ENCODE assay signal across 8 mouse cellular contexts in the genomic region with DNA sequence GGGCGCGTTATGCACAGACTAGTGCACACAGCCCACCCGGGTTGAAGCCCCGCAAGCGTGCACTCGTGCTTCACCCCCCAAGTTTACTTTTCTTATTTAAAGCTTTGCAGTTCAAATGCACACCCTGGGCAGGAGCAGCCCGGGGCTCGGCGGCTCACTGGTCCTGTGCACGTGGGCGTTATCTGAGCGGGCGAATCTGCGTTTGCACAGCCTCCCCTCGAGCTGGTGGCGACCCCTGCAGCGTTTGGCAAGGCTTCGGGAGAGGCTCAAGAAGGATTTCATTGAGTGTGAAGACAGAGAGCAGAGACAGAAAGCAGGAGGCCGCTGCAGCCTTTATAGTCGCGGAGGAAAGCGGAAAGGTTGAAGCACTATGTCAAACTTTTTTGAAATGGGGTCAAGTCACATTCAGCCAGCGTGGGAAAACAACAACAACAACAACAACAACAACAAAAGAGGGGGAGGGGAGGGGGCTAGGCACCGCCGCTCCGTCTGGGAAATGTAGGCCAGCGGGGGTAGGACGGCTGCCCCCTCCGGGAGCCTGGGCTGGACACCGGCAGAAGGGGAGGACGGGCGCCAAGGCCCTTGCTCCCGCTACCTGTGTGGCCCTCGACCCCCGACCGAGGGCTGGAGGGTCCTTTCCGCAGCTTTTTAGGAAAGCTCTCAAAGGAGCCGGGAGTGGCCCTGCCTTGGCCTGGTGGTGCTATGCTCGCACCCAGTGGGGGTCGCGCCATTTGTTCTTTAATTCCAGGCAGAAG.
DNase-seq lines count a peak whose midpoint lies in the region; ATAC-seq and TF ChIP-seq lines count a peak whose summit lies in the region.

No protein-coding gene starts in this region.

- in situ Hi-C loops in Patski (cut with MboI; ENCODE audit: low pct_unique_long_range_greater_than_20kb) = no loop called here

- POLR2A ChIA-PET in Patski (lab: Charles Lee) = no interaction called here

- H3K27me3 ChIP-seq in ES-Bruce4 (ENCODE audit: control insufficient read depth, insufficient read depth, low read length, poor library complexity, severe bottlenecking) (peaks cover 17% of the 10 kb centered on the region), Patski (peaks cover 12% of the 10 kb centered on the region)
- peaks cover 50% of the 10 kb centered on the region for H3K27me3 ChIP-seq in forebrain, embryonic 10.5 days (ENCODE audit: poor library complexity, severe bottlenecking)
- H3K27me3 ChIP-seq in intestine, embryonic 15.5 days (replicated peaks) = peaks cover 25% of the 10 kb centered on the region
- H3K27me3 ChIP-seq in liver, embryonic 15.5 days = peaks cover 42% of the 10 kb centered on the region
- peaks cover 25% of the 10 kb centered on the region for H3K27me3 ChIP-seq in stomach, embryonic 16.5 days (ENCODE audit: control insufficient read depth, insufficient read depth, low read length)

- peak overlapping the region; percentile 71 for H3K4me3 ChIP-seq in ES-Bruce4 (ENCODE audit: low read depth, low read length)
- peak overlapping the region; percentile 55 for H3K4me3 ChIP-seq in forebrain, embryonic 10.5 days
- H3K4me3 ChIP-seq in intestine, embryonic 15.5 days (replicated peaks) = peak overlapping the region; percentile 55
- peak overlapping the region; percentile 49 for H3K4me3 ChIP-seq in liver, embryonic 15.5 days (replicated peaks)
- peak overlapping the region; percentile 65 for H3K4me3 ChIP-seq in stomach, embryonic 16.5 days (replicated peaks; ENCODE audit: low read length)

- no peak for TF ChIP-seq EP300 in ES-Bruce4 (IDR thresholded peaks at IDR 0.05; ENCODE audit: insufficient read depth, low read depth, low read length)

- H3K27ac ChIP-seq in ES-Bruce4 (ENCODE audit: insufficient read depth, low read length) = no peak overlapping the region
- no peak overlapping the region for H3K27ac ChIP-seq in forebrain, embryonic 10.5 days
- H3K27ac ChIP-seq in intestine, embryonic 15.5 days = no peak overlapping the region
- H3K27ac ChIP-seq in liver, embryonic 15.5 days (replicated peaks) = no peak overlapping the region
- H3K27ac ChIP-seq in stomach, embryonic 16.5 days (ENCODE audit: low read length) = no peak overlapping the region

- peak overlapping the region; percentile 99 for H3K4me2 ChIP-seq in intestine, embryonic 15.5 days (replicated peaks)
- H3K4me2 ChIP-seq in liver, embryonic 15.5 days = peak overlapping the region; percentile 69
- H3K4me2 ChIP-seq in stomach, embryonic 16.5 days (ENCODE audit: low read depth, low read length) = peak overlapping the region; percentile 97

- no peaks in the 10 kb centered on the region for H3K9me3 ChIP-seq in ES-Bruce4 (replicated peaks; ENCODE audit: control insufficient read depth, insufficient read depth, low read length, poor library complexity, severe bottlenecking)
- H3K9me3 ChIP-seq in forebrain, embryonic 10.5 days = no peaks in the 10 kb centered on the region; the same call in 1 of the 2 replicates
- H3K9me3 ChIP-seq in intestine, embryonic 15.5 days = no peaks in the 10 kb centered on the region
- no peaks in the 10 kb centered on the region for H3K9me3 ChIP-seq in liver, embryonic 15.5 days (replicated peaks)
- no peaks in the 10 kb centered on the region for H3K9me3 ChIP-seq in stomach, embryonic 16.5 days (replicated peaks; ENCODE audit: control insufficient read depth, low read length)

- peak; percentile 16 for ATAC-seq in Patski
- peak; percentile 39 for ATAC-seq in intestine, embryonic 15.5 days
- no peak for ATAC-seq in liver, embryonic 15.5 days (ENCODE audit: insufficient read depth)
- ATAC-seq in stomach, embryonic 16.5 days (ENCODE audit: insufficient read depth, low FRiP score) = no peak
- no peak for ATAC-seq in inflammation-experienced regulatory T-cells, adult 6 months

- no peak for DNase-seq in Patski (ENCODE audit: low read depth, low spot score)
- DNase-seq in forebrain, embryonic 10.5 days (ENCODE audit: extremely low spot score, low spot score) = peak; percentile 35
- DNase-seq in right cerebral cortex, postnatal 10 days (ENCODE audit: low spot score in 2 of 2) = no peak

- TF ChIP-seq POLR2A in ES-Bruce4 (IDR thresholded peaks at IDR 0.05; ENCODE audit: insufficient read depth, low read length) = no peak

- no peaks in the 10 kb centered on the region for H3K4me1 ChIP-seq in ES-Bruce4 (ENCODE audit: control insufficient read depth, insufficient read depth, low read length)
- H3K4me1 ChIP-seq in forebrain, embryonic 10.5 days = peaks cover 34% of the 10 kb centered on the region
- peaks cover 16% of the 10 kb centered on the region for H3K4me1 ChIP-seq in intestine, embryonic 15.5 days (replicated peaks)
- 0 out of 2 replicates have a peak, but pooled peaks cover 4% of the 10 kb centered on the region for H3K4me1 ChIP-seq in liver, embryonic 15.5 days (replicated peaks)
- peaks cover 11% of the 10 kb centered on the region for H3K4me1 ChIP-seq in stomach, embryonic 16.5 days (ENCODE audit: control insufficient read depth, insufficient read depth, low read length)

- CTCF ChIA-PET in Patski (lab: Charles Lee) = no interaction called here

- TF ChIP-seq CTCF in ES-Bruce4 (IDR thresholded peaks at IDR 0.05; ENCODE audit: low read depth, low read length) (no peak), Patski (IDR thresholded peaks at IDR 0.05) (no peak)

- H3K36me3 ChIP-seq in ES-Bruce4 (ENCODE audit: control insufficient read depth, insufficient read depth, low read length, poor library complexity, severe bottlenecking) = no peaks in the 10 kb centered on the region
- no peaks in the 10 kb centered on the region for H3K36me3 ChIP-seq in forebrain, embryonic 10.5 days (replicated peaks)
- H3K36me3 ChIP-seq in intestine, embryonic 15.5 days = no peaks in the 10 kb centered on the region
- H3K36me3 ChIP-seq in liver, embryonic 15.5 days (replicated peaks) = no peaks in the 10 kb centered on the region
- H3K36me3 ChIP-seq in stomach, embryonic 16.5 days (ENCODE audit: control insufficient read depth, insufficient read depth, low read length) = no peaks in the 10 kb centered on the region

- WGBS in forebrain, embryonic 10.5 days = 1% methylated on average over 41 of the region's 41 CpGs
- 1% methylated on average over 41 of the region's 41 CpGs for WGBS in intestine, embryonic 15.5 days
- WGBS in liver, embryonic 15.5 days (ENCODE audit: insufficient replicate concordance) = 2% methylated on average over 41 of the region's 41 CpGs
- 1% methylated on average over 41 of the region's 41 CpGs for WGBS in stomach, embryonic 16.5 days

- H3K9ac ChIP-seq in ES-Bruce4 (ENCODE audit: low read depth, poor library complexity, severe bottlenecking) = peak overlapping the region; percentile 54
- no peak overlapping the region for H3K9ac ChIP-seq in intestine, embryonic 15.5 days
- no peak overlapping the region for H3K9ac ChIP-seq in liver, embryonic 15.5 days
- no peak overlapping the region for H3K9ac ChIP-seq in stomach, embryonic 16.5 days (ENCODE audit: low read length)

Comparison
In these comparisons a context has a peak if more than half of its experiments do, and no peak if none do; other contexts are left out.
1. ATAC-seq: peak in Patski (single experiment) and intestine, embryonic 15.5 days (single experiment); none in liver, embryonic 15.5 days (single experiment), stomach, embryonic 16.5 days (single experiment) and inflammation-experienced regulatory T-cells, adult 6 months (single experiment).
2. Peak in every context shown above with its lines, with median percentiles within 50 percentile points of each other: H3K4me3 ChIP-seq and H3K4me2 ChIP-seq.